In the genomic region with DNA sequence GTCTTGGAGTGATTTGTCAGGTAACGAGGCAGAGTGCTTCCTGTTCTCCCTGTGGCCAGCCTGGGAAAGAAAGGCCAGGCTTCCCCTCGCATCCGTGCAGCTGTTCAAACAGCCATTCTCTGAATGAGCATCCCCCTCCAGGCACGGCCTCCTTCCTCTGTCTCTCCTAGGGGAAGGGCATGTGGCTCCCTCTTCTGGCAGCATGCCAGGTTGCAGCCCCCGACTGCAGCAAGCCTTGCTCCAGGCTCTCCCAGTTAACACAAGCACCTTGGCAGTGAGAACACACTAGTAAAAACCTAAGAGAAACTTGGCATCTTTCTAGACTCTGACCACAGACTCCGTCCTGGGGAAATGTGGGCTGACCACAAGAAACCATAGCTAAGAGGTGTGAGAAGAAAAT, we compare ENCODE assay signal across 7 mouse cellular contexts. TPM values are rescaled to one million over a fixed set of nuclear protein-coding genes. Genes with fewer than 3 reads are reported as not detected.
DNase-seq lines count a peak whose midpoint lies in the region; ATAC-seq lines count a peak whose summit lies in the region.

No protein-coding gene starts in this region.

- peaks cover 42% of the 10 kb centered on the region for H3K4me1 ChIP-seq in embryonic facial prominence, embryonic 13.5 days
- H3K4me1 ChIP-seq in hindbrain, embryonic 16.5 days (ENCODE audit: control insufficient read depth, insufficient read depth, low read depth, low read length): peaks cover 3% of the 10 kb centered on the region; the same call in 1 of the 2 replicates
- H3K4me1 ChIP-seq in midbrain, embryonic 14.5 days (ENCODE audit: control insufficient read depth, insufficient read depth, low read length): no peaks in the 10 kb centered on the region

- H3K27ac ChIP-seq in embryonic facial prominence, embryonic 13.5 days: peak overlapping the region; percentile 64; the same call in 1 of the 2 replicates
- peak overlapping the region; percentile 23; the same call in 1 of the 2 replicates for H3K27ac ChIP-seq in hindbrain, embryonic 16.5 days (ENCODE audit: low read depth, low read length)
- peak overlapping the region; percentile 41; the same call in 1 of the 2 replicates for H3K27ac ChIP-seq in midbrain, embryonic 14.5 days (replicated peaks; ENCODE audit: low read depth, low read length)

- 0 out of 2 replicates have a peak, but pooled peaks have one; percentile 58 for ATAC-seq in embryonic facial prominence, embryonic 13.5 days (ENCODE audit: insufficient number of reproducible peaks, insufficient read depth, low FRiP score, low TSS enrichment, low read depth)
- ATAC-seq in hindbrain, embryonic 16.5 days: peak; percentile 72; the same call in 1 of the 2 replicates
- ATAC-seq in midbrain, embryonic 14.5 days (ENCODE audit: low FRiP score, low TSS enrichment): no peak

- H3K36me3 ChIP-seq in embryonic facial prominence, embryonic 13.5 days: peaks cover 83% of the 10 kb centered on the region
- H3K36me3 ChIP-seq in hindbrain, embryonic 16.5 days (ENCODE audit: control insufficient read depth, insufficient read depth, low read length): peaks cover 44% of the 10 kb centered on the region
- H3K36me3 ChIP-seq in midbrain, embryonic 14.5 days (ENCODE audit: control insufficient read depth, insufficient read depth, low read length): peaks cover 80% of the 10 kb centered on the region

- 11% methylated on average over 6 of the region's 6 CpGs for WGBS in embryonic facial prominence, embryonic 13.5 days
- WGBS in hindbrain, embryonic 16.5 days: 16% methylated on average over 6 of the region's 6 CpGs
- WGBS in midbrain, embryonic 14.5 days: 19% methylated on average over 6 of the region's 6 CpGs

- peak; percentile 92 for DNase-seq in 416B (ENCODE audit: low read depth)
- DNase-seq in ES-CJ7 (ENCODE audit: low read depth, low spot score): peak; percentile 84
- DNase-seq in left cerebral cortex, postnatal 25 days (ENCODE audit: low spot score in 2 of 2): peak; percentile 19 to 54
- DNase-seq in midbrain, embryonic 14.5 days: peak; percentile 89
- peak; percentile 75 to 89 for DNase-seq in spleen, postnatal 4 days (ENCODE audit: low spot score in 2 of 2)

- no peaks in the 10 kb centered on the region for H3K27me3 ChIP-seq in embryonic facial prominence, embryonic 13.5 days
- H3K27me3 ChIP-seq in hindbrain, embryonic 16.5 days (replicated peaks; ENCODE audit: control insufficient read depth, insufficient read depth, low read length): no peaks in the 10 kb centered on the region
- no peaks in the 10 kb centered on the region for H3K27me3 ChIP-seq in midbrain, embryonic 14.5 days (ENCODE audit: control insufficient read depth, insufficient read depth, low read length)

- H3K9ac ChIP-seq in embryonic facial prominence, embryonic 13.5 days: no peak overlapping the region; the same call in 1 of the 2 replicates
- no peak overlapping the region for H3K9ac ChIP-seq in hindbrain, embryonic 16.5 days (ENCODE audit: low read depth, low read length)
- H3K9ac ChIP-seq in midbrain, embryonic 14.5 days (replicated peaks; ENCODE audit: low read length): no peak overlapping the region

- H3K4me2 ChIP-seq in embryonic facial prominence, embryonic 13.5 days: no peak overlapping the region
- H3K4me2 ChIP-seq in hindbrain, embryonic 16.5 days (ENCODE audit: low read length): no peak overlapping the region
- H3K4me2 ChIP-seq in midbrain, embryonic 14.5 days (ENCODE audit: low read length): no peak overlapping the region

- H3K4me3 ChIP-seq in embryonic facial prominence, embryonic 13.5 days: no peak overlapping the region
- no peak overlapping the region for H3K4me3 ChIP-seq in hindbrain, embryonic 16.5 days (ENCODE audit: low read length)
- H3K4me3 ChIP-seq in midbrain, embryonic 14.5 days (replicated peaks; ENCODE audit: low read depth, low read length): no peak overlapping the region

- intact Hi-C loops in left cerebral cortex, postnatal 25 days (cut with DNase I): no loop called here

- no peaks in the 10 kb centered on the region for H3K9me3 ChIP-seq in embryonic facial prominence, embryonic 13.5 days
- no peaks in the 10 kb centered on the region for H3K9me3 ChIP-seq in hindbrain, embryonic 16.5 days (ENCODE audit: control insufficient read depth, low read length)
- H3K9me3 ChIP-seq in midbrain, embryonic 14.5 days (ENCODE audit: control insufficient read depth, low read length): no peaks in the 10 kb centered on the region

RNA-seq across cellular contexts. Expression of gene Phb, which starts 9.6 kb away (rescaled TPM):
- polyA plus RNA-seq in embryonic facial prominence, embryonic 13.5 days (2015; fragmentation: Nextera tagmentation; extraction: Ambion mirVana): 209 and 218 TPM in 2 replicates
- 189 and 198 TPM in 2 replicates for polyA plus RNA-seq in hindbrain, embryonic 16.5 days (2015; fragmentation: Nextera tagmentation; extraction: Ambion mirVana)
- total RNA-seq in left cerebral cortex, postnatal 25 days (2021): 10 to 100 TPM; 80.2 to 81.4 TPM
- 183 and 207 TPM in 2 replicates for polyA plus RNA-seq in midbrain, embryonic 14.5 days (2014; fragmentation: Nextera tagmentation; extraction: Ambion mirVana)

RNA-seq across cellular contexts. Expression of gene Zfp652, which starts 36.2 kb away (rescaled TPM):
- 24.5 and 25.3 TPM in 2 replicates for polyA plus RNA-seq in embryonic facial prominence, embryonic 13.5 days (2015; fragmentation: Nextera tagmentation; extraction: Ambion mirVana)
- 21.7 and 23.2 TPM in 2 replicates for polyA plus RNA-seq in hindbrain, embryonic 16.5 days (2015; fragmentation: Nextera tagmentation; extraction: Ambion mirVana)
- total RNA-seq in left cerebral cortex, postnatal 25 days (2021): 10 to 100 TPM; 38.7 to 44.2 TPM
- polyA plus RNA-seq in midbrain, embryonic 14.5 days (2014; fragmentation: Nextera tagmentation; extraction: Ambion mirVana): 13.1 and 15.7 TPM in 2 replicates

RNA-seq across cellular contexts. Expression of gene B130006D01Rik, which starts 47.1 kb away (rescaled TPM):
- polyA plus RNA-seq in embryonic facial prominence, embryonic 13.5 days (2015; fragmentation: Nextera tagmentation; extraction: Ambion mirVana): 2.0 and 2.8 TPM in 2 replicates
- polyA plus RNA-seq in hindbrain, embryonic 16.5 days (2015; fragmentation: Nextera tagmentation; extraction: Ambion mirVana): 0.95 and 1.2 TPM in 2 replicates
- 1 to 10 TPM in 1 of 2 experiments, under 1 TPM in 1; 0.73 to 1.9 TPM for total RNA-seq in left cerebral cortex, postnatal 25 days (2021)
- polyA plus RNA-seq in midbrain, embryonic 14.5 days (2014; fragmentation: Nextera tagmentation; extraction: Ambion mirVana): 1.4 and 1.5 TPM in 2 replicates

Comparison
In these comparisons a context has a peak if more than half of its experiments do, and no peak if none do; other contexts are left out.
1. DNase-seq: peak in every context shown above with its lines; median percentile 92 in 416B; 89 in midbrain, embryonic 14.5 days; 84 in ES-CJ7; 82 in spleen, postnatal 4 days; 36 in left cerebral cortex, postnatal 25 days.